Mouse (Mus musculus) ES-E14 (cell line): ENCODE data around the gene Olfr1442.

Experiments
- CHD2 ChIP-seq: IDR thresholded peaks from 2 replicates; pipeline ENCODE4 v1.6.1; 2014; ENCODE audit warnings: mild to moderate bottlenecking, low read depth, low read length, inconsistent platforms
- HCFC1 ChIP-seq: IDR thresholded peaks from 2 replicates; pipeline ENCODE4 v1.6.1; 2012; ENCODE audit warnings: low read length, inconsistent platforms, borderline replicate concordance; ENCODE audit not compliant: insufficient read depth
- ZC3H11A ChIP-seq: IDR thresholded peaks from 2 replicates; pipeline ENCODE4 v1.6.1; 2012; ENCODE audit warnings: low read depth, mild to moderate bottlenecking, inconsistent platforms, low read length, borderline replicate concordance
- ZNF384 ChIP-seq: IDR thresholded peaks from 2 replicates; pipeline ENCODE4 v1.6.1; 2012; ENCODE audit warnings: low read depth, low read length, inconsistent platforms

DNA sequence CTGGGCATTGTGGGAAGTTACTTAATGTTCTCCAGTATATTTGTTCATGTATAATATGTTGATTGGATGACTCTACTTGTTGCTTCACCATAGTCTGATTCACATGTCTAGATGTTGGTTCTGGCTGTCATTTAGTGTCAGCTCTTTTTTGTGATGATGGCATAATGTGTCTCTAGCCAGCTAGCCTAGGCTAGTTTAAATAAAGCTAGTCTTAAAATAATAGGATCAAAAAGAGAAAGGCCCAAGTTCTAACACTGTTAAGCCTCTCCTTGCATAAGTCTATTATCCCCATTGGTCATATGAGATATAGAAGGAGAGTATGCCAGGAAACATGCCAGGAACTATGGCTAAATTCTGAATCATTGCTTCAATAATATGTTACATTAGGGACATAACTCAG lies 20.7 kb upstream of the Olfr1442 start:
- TF ChIP-seq ZC3H11A (no peak), CHD2 (no peak), ZNF384 (no peak), HCFC1 (no peak)
